ENCODE assay signal across 9 mouse cellular contexts in genomic region chr8:25389371-25389855, GRCm38 (mm10).
DNase-seq lines count a peak whose midpoint lies in the region; ATAC-seq lines count a peak whose summit lies in the region.
"Had no signal": no experiment of that assay in that cellular context is flagged by ENCODE, and none has a peak within 500 bp of the region (broad histone marks: within the 10 kb centered on the region; RNA-seq: fewer than 3 reads in every experiment).

No protein-coding gene starts in this region.

- no peaks in the 10 kb centered on the region for H3K9me3 ChIP-seq in kidney, embryonic 15.5 days (replicated peaks)
- H3K9me3 ChIP-seq in midbrain, embryonic 11.5 days (ENCODE audit: control insufficient read depth, low read length): no peaks in the 10 kb centered on the region

- no peak overlapping the region for H3K4me2 ChIP-seq in kidney, embryonic 15.5 days
- no peak overlapping the region for H3K4me2 ChIP-seq in midbrain, embryonic 11.5 days

- peaks cover 39% of the 10 kb centered on the region for H3K4me1 ChIP-seq in kidney, embryonic 15.5 days
- peaks cover 22% of the 10 kb centered on the region for H3K4me1 ChIP-seq in midbrain, embryonic 11.5 days (ENCODE audit: control insufficient read depth, insufficient read depth, low read length)

- H3K36me3 ChIP-seq in kidney, embryonic 15.5 days: no peaks in the 10 kb centered on the region
- H3K36me3 ChIP-seq in midbrain, embryonic 11.5 days (ENCODE audit: control insufficient read depth, insufficient read depth, low read length): no peaks in the 10 kb centered on the region

- H3K27ac ChIP-seq in kidney, embryonic 15.5 days: no peak overlapping the region
- H3K27ac ChIP-seq in midbrain, embryonic 11.5 days (ENCODE audit: low read depth, low read length): no peak overlapping the region
- H3K27ac ChIP-seq: kidney, postnatal 0 days had no signal

- no peaks in the 10 kb centered on the region for H3K27me3 ChIP-seq in kidney, embryonic 15.5 days
- no peaks in the 10 kb centered on the region for H3K27me3 ChIP-seq in midbrain, embryonic 11.5 days (ENCODE audit: control insufficient read depth, insufficient read depth, low read length)

- no peak for ATAC-seq in kidney, embryonic 15.5 days (replicated peaks; ENCODE audit: low FRiP score)
- ATAC-seq in midbrain, embryonic 11.5 days (ENCODE audit: low FRiP score): peak; percentile 55; the same call in 1 of the 2 replicates

- H3K9ac ChIP-seq in kidney, embryonic 15.5 days: no peak overlapping the region; the same call in 1 of the 2 replicates
- peak overlapping the region; percentile 27 for H3K9ac ChIP-seq in midbrain, embryonic 11.5 days (ENCODE audit: low read length)

- H3K4me3 ChIP-seq in kidney, embryonic 15.5 days (replicated peaks): no peak overlapping the region
- H3K4me3 ChIP-seq in midbrain, embryonic 11.5 days (ENCODE audit: low read depth, low read length): no peak overlapping the region

- 51% methylated on average over 10 of the region's 10 CpGs for WGBS in kidney, embryonic 15.5 days
- WGBS in midbrain, embryonic 11.5 days: 36% methylated on average over 10 of the region's 10 CpGs

- DNase-seq in kidney, adult 11 months: peak; percentile 22
- peak; percentile 66 for DNase-seq in cerebellum, adult 11-12 months
- peak; percentile 25 to 32 for DNase-seq in frontal cortex, postnatal 14 days (ENCODE audit: low spot score in 2 of 2)
- DNase-seq in kidney, postnatal 10 days: peak; percentile 31
- DNase-seq in midbrain, embryonic 11.5 days (ENCODE audit: low spot score, missing footprints): peak; percentile 88
- no peak for DNase-seq in c-Kit-positive CD71-positive TER-119-positive erythroid progenitor cells, embryonic 14.5 days (ENCODE audit: low spot score)
- DNase-seq in spleen, adult 12 weeks (ENCODE audit: low spot score): no peak

Comparison
In these comparisons a context has a peak if more than half of its experiments do, and no peak if none do; other contexts are left out.
1. DNase-seq: peak in kidney, adult 11 months (single experiment), cerebellum, adult 11-12 months (single experiment), frontal cortex, postnatal 14 days (2 of 2), kidney, postnatal 10 days (single experiment) and midbrain, embryonic 11.5 days (single experiment); none in c-Kit-positive CD71-positive TER-119-positive erythroid progenitor cells, embryonic 14.5 days (single experiment) and spleen, adult 12 weeks (single experiment).